Mouse (Mus musculus) urinary bladder, postnatal 10 days (tissue): ENCODE results near the gene Ccdc36.

Source experiments
- DNase-seq: peaks from one replicate; pipeline ENCODE4 v3.0.0; 2022; ENCODE audit warnings: low spot score

Ccdc36 gene

DNA sequence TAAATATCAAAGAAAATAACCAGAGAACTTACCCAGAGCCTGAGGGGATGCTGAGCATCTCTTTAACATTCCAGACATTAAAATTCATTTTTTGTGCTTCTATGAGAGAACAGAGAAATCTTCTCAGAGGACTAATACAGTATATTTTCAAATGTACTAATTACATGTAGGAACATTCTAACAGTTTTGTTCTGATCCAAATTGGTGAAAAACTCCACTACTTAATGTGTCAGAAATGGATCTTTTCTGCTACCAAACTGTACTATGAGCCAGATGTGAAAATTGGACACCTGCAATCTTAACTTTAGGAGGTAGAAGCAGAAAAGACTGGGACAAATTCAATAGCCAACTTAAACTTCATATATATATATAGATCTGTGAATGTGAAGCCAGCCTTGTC is at the start of gene Ccdc36:
TSS of gene Ccdc36 (minus strand) at position 101 of the 400 bp plus-strand sequence.
- no peak for DNase-seq

DNA sequence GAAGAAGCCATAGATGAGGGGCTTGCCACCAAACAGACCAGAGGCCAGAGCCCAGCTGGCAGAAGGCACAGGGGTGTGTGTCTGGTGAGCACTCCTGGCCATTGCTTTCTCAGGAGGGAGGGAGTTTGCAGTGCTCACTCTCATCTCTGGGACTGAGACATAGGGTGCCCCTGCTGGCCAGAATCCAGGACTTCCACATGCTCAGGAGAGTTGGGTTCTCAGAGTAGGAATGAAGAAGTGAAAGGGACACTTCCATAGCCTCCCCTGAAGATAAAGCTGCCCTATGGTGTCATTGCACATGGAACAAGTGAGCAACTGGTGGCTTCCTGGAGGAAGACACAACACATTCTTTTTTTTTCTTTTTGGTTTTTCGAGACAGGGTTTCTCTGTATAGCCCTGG is 46.2 kb upstream of the Ccdc36 start:
- DNase-seq: no peak

DNA sequence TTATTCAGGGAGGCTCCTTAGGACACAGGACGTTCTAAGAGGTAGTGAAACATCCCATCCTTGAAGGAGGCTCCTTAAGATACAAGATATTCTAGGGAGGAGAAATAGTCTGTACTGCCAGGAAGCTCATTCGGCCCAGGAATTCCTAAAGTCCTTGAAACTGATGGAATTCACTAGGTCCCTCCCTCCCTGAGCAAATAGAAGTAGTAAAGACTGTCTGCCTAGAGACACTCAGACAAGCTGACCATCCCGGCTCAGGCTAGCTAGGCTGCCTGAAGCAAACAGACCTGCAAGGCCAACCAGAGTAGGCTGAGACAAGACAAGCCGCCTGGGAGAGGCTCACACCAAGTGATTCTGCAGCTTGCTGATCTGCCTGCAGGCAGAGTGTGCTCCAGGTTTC is 41.6 kb upstream of the Ccdc36 start:
- no peak for DNase-seq

DNA sequence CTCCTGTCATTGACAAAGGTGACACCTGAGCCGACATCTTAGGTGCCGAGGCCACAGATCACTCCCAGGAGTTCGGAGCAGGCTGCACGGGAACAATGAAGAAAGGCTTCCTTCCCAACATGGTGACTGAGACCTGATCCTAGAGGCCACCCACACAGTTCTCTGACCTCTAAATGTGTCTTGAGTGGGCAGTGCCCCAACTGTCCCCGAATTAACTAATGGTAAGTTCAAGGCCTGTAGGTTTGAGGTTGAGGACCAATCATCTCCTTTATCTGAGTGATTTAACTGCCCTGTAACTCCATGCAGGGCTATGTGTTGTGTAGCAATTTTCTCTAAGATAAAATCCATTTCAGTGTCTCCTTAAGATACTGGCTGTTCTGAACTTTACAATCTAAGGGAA is 41.1 kb upstream of the Ccdc36 start:
- DNase-seq: no peak

DNA sequence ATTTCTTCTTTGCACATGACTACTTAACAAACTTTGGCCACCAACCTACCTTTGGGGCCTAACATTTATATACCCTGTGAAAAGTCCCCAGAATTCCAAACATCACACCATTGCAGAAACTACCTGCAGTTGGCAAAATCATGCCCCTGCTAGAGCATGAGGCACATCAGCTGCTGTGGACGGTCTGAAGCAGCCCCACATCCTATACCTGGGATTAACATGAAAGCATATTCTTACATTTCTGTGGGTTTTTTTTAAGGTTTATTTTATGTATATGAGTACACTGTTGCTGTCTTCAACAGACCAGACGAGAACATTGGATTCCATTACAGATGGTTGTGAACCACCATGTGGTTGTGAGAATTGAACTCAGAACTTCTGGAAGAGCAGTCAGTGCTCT is 37.9 kb upstream of the Ccdc36 start:
- no peak for DNase-seq

DNA sequence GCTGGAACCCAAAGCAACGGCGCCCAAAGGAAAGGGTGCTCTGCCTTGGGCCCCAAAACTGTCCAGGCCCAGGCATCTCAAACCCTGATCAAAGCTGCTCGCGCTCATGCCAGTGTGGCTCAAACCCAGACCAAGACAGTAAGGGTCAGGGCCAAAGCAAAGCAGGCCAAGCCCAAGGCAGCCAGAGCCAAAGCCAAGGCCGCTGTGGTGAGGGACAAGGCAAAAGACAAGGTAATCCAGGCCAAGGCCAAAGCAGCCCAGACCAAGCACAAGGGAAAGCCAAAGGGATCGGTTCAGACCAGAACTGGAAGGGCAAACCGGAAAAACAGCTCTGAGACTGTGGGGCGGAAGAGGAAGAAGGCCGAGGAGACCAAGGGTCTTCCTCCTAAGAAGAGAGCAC is 35.4 kb upstream of the Ccdc36 start:
- DNase-seq: no peak

DNA sequence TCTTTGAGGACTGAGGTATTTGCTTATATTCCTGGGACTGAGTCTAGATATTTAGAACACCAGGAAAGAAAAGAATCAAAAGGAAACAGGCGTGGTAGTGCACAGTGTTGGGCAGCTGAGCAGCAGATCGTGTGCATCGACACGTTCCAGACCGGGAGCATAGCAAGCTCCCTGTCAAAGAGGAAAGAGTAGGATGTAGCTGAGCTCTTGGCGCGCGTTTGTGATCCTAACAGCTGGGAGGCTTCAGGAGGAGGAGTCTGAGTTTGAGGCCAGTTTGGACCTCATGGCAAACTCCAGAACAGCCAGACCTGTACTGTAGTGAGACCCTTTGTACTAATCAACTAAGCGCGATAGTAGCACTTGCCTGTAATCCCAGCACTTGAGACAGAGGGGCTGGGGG is 33.9 kb upstream of the Ccdc36 start:
- DNase-seq: no peak

DNA sequence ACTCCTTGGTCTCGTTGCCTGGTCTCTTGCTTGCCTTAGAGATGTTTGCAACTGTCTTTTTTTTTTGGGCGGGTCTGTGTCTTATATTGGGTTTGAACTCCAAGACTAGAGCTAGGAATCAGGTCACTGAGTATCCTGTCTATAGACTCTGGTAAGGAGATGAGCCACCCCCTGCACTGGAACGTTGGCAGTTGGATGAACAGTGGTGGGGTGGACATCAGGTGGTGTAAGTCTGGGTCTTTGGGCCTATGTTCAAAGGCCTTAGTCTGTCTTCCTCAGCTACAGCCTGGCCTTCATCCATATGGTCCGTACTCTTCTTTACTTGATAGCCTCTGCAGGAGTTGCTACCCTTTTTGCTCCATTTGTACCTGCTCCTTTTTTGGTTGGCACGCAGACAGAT is 33.4 kb upstream of the Ccdc36 start:
- DNase-seq: no peak

DNA sequence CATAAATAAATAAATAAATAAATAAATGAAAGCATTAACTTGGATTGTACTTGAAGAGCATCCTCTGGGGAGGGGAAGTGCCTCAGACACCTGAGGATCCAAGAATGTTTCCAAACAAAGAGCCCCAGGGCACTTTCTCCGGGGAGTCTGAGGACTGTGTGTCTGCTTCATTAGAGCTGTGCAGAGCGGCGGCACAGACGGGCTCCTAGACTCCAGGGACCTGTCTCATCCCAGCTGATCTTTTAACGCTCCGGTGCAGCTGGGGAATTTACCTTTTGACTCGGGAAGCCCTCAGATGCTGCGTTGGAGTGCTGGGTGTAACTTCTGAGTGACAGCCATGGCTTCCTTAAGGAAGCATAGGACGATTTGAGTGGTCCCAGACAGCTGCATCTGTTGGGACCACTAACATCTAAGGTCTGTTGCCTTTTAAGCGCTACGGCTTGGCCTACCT is 32.9 kb upstream of the Ccdc36 start, which contains the start of gene Klhdc8b:
TSS of gene Klhdc8b (minus strand) at position 401 of the 451 bp plus-strand sequence.
- no peak for DNase-seq

DNA sequence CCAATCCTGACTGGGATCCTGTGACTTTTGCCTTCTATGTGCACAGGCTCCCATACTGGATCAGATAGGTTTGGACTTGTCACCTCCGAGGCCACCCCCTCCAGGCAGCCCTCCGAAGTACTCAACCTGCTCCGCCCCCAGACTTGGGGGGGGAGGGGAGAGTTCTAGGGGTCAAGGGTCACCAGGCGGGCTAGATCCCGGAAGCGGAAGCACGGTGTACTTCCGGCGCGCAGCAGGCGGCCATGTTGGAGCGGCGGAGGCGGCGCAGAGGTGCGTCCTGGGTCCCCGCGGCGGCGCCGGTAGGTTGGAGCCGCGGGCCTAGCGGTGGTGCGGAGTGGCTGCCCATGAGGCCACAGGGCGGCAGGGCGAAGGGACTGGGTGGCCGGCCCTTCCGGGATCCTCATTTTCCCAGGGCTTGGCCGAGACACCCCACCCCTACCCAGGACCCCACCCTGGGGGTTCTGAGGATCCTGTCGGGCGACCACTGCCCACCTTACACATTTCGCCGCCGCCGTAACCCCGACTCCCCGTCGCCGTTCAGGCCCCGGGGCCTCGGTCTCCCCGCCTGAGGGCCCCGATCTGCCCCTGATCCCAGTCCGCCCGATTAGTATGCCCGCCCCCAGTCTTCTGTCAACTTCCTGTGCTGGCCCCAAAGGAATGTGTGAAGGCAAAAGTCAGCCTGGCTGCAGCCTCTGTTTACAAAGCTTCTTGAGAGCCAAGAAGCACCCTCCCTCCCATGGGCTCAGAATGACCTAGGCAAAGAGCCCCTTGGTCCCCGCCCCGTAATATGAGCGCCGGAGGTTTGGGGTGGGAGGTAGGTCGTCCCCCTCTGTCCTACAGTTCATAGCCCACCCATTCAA is 32.3 kb upstream of the Ccdc36 start, which contains the start of gene Ccdc71:
TSS of gene Ccdc71 (plus strand) at position 209 of the 860 bp plus-strand sequence.
- DNase-seq: peak; percentile 51

DNA sequence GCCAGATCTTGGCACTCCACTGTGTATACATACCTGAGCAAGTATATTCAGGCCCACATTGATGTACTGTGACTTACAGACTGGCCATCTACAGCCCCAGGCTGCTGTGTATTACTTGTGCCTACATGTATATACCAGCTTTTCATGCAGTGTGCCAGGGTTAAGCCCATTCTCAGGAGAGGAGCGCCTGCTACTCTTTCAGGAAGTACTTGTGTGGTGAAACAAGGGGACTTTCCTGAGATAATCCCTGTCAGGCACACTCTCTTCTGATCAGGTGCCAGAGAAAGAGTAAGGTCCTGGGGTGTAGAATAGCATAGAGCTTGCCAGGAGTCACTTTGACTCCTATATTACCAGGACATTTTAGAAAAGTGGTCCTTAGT is 31.6 kb upstream of the Ccdc36 start:
- no peak for DNase-seq

DNA sequence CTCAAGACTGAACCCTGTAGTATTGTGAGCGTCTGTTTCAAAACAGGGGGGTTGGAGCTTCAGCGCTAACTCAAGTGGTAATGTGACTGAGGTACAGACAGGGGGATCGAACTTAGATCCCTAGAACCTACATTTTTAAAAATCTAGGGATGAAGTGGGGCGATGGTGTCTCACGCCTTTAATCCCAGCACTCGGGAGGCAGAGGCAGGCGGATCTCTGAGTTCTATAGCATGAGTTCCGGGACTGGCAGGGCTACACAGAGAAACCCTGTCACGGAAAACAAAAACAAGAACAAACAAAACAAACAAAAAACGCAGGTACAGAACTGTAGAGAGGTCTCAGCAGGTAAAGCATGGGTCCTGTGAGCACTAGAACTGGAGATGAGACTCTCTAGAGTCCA is 28.7 kb upstream of the Ccdc36 start:
- no peak for DNase-seq

DNA sequence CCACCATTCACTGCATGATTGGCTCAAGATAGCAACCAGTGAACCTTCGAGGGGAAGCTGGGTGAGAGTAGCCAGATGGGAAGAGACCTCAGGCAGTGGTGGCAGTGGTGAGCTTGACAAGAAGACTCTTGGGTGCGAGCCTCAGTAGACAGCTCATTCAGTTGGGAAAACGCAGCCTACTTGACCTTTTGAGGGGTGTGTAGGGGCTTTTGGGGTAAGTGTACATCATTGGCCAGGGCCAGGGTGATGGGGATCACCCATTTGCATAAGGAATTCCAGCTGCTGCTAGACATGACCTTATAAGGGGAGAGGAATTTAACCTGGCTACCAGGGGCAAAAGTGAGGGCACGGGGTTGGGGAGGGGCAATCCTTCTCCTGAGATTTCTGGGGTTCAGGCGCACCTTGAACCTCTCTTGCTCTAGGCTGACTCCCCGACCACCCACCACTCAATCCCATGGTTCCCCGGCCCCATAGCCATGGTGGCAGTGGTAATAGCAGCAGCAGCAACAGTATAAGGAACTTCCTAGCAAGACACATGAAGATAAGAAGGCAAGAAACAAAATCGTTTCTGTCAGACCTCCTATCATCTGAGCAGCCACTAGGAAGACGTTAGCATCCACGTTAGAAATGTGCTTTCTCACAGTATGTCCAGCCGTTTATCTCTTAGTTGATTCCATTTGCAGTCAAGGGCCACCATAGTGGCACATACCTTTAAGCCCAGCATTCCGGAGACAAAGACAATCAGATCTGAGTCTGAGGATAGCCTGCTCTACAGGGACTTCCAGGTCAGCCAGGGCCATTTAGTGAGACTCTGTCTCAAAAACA is 27.7 kb upstream of the Ccdc36 start:
- no peak for DNase-seq

DNA sequence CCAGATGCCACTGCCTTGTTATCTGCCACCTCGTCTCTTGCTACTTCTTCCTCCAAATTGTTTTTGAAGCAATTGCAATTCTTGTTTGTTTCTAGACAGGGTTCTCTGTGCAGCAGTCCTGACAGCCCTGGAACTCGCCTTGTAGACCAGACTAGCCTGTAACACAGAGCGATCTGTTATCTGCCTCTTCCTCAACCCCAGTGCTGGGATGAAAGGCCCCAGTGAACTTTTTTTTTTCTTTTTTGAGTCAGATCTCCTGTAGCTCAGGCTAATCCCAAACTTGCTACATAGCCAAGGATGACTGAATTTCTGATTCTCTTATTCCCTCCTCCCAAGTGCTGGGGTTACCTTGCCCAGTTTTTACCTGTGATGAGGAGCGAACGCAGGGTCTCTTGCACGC is 26.1 kb upstream of the Ccdc36 start:
- no peak for DNase-seq

DNA sequence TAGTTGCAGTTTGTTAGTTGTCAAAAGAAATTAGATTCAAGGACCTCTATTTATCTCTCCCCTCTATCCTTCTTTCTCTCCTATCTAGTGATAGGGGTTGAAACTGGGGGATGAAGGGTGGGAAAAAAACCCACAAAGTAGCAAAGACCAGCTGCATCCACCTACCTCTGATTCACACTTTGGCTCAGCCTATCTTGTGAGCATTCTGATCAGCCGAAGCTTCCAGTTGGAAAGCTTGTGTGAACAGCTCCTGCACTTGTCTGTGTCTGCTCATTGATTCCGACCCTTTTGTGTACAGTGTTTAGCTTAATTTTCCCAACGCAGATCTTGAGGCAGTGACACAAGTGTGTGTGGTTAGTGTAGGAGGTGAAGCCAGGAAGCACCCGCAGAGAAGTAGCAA is 25.2 kb upstream of the Ccdc36 start:
- no peak for DNase-seq

DNA sequence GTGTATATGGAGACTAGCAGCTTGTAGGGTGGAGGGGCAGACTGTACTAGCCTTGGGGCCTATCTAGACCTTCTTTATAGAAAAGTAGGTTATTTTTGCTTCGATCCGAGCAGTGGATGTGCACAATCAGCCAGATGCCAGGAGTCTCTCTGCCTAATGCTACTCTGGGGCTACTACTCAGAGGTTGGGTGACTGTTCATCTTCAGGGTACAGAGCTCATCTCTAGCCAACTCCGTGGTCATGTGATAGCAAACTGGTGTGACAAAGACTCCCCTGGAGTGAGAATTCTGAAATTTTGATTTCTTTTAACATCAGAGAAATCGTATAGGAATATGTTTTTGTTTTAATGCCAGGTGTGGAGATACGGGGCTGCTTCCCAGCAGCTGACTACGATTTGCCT is 24.6 kb upstream of the Ccdc36 start:
- DNase-seq: no peak

DNA sequence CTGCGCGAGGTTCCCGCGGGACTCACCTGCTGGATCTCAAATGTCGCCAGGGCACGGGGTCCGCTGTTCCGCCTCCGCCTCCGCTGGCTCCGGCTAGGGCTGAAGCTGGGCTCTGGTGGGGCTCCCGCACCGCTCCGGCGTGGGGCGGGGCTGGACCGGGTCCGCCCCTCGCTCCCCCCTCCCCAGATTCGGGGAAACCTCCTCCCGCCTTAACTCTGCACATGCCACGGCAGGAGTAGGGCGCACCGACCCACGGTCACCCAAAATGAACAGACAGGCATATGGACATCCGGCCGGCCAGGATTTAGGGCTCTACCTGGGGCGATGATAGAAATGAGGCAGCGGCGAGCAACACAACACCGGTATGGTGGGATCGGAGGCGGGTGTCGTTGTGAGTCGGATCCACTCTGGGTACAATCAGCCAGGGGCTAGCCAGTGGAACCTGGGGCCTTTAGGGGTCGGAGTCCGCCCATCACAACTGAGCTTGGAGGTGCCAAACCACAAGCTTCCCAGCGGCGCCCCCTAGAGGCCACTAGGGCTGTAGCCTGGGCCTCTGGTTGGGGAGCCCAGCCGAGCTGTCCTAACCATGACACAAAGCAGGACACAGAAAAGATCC is 24.1 kb upstream of the Ccdc36 start:
- DNase-seq: peak; percentile 71

DNA sequence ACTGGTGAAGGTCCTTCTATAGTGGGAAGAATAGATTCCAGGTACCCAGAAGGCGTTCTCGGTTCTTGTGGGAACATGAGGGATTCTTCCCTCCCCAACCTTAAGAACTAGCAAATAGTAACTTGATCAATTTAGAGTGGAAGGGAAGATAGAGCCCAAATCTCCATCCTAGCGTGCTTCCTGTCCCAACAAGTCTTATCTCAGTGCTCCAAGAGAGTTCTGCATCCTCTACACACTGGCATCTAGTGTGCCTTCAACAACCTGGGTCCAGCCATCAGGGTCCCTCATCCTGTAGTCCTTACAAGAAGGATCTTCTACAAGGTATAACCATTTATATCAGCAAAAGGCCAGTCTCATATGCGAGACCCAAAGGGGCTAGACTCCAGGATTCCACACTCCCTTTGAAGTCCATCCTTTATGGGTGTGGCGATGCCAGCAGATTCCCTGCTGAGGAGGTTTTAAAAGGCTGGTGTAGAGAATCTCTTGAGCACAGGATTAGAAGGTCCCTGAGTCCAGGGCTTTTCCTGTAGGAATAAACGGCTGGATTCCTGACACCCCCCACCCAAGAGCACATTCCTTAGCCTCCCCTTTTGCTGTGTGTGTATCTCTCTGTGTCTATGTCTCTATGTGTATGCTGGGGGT is 23.4 kb upstream of the Ccdc36 start:
- no peak for DNase-seq

DNA sequence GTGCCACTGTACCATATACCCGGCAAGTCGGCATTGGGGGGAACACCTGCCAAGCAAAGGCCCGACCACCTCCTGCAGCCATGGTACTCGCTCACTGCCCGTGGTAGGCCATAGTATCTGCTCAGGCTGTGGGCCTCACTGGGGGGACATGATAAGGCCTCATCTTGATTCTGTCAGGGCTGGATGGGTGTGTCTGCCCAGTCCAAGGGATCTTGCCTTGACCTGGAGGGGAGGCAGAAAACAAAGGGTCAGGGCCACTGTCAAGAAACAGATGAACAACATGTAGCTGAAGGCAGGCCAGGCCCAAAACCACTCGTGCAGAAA is 22.8 kb upstream of the Ccdc36 start:
- no peak for DNase-seq

DNA sequence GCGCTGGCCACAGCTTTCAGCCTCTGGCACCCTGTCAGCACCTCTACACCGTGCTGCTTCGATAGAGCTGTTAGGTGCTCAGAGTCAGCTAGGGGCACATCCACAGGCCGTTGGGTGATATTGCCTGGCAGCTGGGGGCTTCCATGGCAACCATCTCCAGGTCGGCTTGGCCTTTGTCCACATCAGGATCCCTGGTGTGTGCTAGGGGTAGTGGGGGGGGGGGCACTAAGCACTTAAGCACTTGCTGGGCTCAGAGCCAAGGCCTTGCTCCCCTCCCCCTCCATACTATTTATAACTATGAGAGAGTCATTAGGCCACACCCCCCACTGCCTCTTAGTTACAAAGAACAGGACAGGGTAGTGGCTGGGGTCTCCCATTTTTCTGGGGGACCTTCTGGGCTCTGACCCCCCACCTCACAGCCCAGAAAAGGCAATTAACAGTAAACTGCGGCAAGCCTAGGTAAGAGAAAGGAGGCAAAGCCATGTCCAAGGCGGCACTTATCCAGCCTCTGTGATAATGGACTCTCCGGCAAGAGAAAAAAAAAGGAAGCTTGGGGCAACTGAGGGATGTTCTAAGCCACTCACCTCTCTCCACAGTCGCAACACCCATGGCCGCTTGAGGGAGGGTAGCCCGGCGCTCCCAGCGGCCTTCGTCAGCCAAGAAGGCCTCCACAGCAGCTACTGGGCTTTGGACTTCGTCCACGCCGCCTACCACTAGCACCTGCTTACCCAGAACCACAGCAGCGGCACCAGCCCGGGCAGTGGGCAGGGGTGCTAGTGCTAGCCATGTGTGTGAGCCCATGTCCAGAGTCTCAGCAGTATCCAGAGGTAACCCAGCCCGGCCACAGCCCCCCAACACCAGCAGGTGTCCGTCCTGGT is 22.2 kb upstream of the Ccdc36 start:
- DNase-seq: no peak

DNA sequence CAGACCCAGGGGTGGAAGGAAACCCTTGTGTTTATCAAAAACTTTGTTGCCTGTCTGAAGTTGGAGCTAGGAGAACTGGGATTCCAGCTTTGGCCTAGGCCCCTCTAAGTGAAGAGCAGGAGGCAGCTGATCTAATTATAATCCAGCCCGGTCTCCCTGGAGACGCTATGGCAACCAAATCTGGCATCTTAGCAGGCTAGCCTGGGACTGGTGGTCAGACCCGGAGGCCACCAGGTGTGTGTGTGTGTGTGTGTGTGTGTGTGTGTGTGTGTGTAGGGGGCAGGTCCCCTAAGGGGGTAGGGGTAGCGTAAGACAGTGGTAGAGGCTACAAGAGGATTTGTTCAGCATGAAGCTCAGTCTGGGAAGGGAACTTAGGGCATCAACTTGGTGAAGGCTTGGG is 21.6 kb upstream of the Ccdc36 start:
- DNase-seq: no peak
